Mouse (Mus musculus): ENCODE measurements around the gene Pmpca. TPM values are rescaled to one million over a fixed set of nuclear protein-coding genes. Genes with fewer than 3 reads are reported as not detected.

Pmpca gene
- 100 to 1,000 TPM; 138 to 155 (median 142) TPM for total RNA-seq (2022)

DNA sequence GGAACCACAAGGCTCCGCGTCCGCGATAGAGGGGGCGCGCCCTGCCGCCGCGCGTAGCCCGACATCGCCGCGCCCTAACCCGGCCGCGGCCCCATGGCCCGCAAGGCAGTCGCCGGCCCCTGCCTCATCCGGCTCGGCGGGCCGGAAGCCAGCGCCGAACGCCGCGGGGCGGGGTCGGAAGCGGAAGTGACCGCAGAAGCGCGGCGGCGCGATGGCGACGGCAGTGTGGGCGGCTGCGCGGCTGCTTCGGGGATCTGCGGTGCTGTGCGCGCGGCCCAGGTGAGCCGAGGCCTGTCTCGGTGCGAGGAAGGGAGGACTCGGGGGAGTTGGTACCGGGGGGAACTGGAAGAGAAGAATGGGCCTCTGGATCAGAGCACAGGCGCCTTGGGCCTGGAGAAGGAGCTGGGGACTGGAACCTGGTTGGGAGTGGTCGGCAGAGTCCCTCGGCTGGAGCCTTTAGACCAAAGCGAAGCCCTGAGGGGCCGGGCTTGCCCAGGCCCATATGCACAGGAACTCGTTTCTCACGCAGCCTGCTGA, at the start of gene Pmpca, which contains the start of gene Entr1:
Gene Pmpca, plus strand, starts transcription at position 186 of the 537 bp plus-strand sequence.
Gene Entr1, minus strand, starts transcription at position 163 of the 537 bp plus-strand sequence.
- DNase-seq, result peak; percentile 60

DNA sequence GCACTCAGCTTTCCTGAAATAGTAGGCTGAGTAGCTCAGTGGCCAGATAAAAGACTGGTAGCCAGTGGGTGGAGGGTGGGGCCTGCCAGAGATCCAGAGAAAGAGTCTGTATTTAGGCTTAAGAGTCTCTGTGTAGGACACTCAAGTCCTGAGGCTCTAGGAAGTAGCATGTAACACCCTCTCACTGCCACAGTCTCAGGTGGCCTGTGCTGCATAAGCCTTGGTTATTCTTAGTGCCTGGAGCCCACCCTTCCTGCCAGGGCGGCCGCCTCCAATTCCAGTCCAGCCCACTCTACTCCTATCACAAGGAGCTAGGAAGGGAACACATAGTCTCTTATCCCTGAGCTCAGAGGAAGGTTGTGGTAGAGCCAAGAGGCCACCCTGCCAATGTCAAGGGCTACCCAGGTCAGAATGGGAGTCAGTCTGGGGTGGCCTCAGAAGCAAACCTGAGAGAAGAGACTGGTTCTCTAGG, 47.6 kb upstream of the Pmpca start:
- DNase-seq, result no peak

- DNase-seq, result no peak
Measured at GRCm38 (mm10) chr2:26342044-26342443, 47.1 kb upstream of the Pmpca start.

DNA sequence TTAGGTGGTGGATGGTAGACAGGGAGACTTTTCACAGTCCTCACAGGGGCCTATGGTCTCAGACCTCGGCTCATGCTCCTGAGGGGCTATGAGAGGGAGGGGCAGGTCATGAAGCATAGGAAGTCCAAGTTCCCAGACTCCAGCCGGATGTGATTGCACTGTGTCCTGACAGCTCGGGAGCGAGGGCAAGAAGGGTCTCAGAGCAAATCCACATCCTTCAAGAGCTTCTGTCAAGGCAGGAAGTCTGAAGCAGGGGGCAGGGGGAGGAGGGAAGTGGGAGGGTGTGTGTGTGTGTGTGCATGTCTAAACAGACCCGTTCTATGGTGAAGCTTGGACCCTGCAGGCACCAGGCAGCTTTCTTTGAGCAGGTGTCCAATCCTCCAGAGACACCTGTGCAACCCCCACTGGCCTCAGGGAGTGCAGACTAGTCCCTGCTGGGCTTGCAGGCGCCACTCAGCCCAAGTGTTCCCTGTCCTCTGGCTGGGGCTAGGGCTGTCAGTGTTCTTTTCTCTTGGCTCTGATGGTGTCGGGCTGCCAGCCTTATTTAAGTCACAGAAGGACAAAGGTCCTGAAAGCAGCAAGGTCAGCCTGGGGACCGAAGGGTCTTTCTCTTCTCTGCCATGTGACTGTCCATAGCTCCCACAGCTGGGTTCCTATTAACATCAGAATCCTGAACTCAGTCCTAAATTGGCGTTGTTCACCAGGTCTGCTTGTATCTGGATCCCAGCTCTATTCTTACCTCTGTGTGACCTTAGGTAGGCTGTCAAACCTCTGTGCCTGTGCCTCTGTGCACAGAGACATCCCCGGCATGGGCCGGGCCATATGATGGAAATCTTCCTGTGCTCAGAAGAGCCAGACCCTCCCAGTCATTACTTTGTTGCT, 46.3 kb upstream of the Pmpca start:
- no peak for DNase-seq

DNA sequence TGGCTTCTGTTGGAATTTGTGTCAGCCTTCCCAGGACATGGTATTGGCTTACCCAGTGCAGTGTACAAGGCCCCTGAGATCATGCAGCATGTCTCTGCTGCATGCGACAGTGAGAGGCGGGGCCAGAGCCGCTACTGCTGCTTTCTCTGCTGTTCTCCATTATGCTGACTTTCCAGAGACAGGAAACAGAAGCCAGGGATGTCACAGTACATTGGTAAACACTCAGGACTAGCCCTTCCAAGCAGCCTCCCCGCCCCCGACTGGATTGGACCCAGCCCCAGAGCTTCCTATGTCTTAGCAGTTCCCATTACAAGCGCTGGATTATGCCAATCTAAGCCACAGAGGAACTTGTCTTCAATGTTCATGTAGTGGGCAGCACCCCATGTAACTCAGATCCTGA, 40.9 kb upstream of the Pmpca start:
- DNase-seq, result no peak

DNA sequence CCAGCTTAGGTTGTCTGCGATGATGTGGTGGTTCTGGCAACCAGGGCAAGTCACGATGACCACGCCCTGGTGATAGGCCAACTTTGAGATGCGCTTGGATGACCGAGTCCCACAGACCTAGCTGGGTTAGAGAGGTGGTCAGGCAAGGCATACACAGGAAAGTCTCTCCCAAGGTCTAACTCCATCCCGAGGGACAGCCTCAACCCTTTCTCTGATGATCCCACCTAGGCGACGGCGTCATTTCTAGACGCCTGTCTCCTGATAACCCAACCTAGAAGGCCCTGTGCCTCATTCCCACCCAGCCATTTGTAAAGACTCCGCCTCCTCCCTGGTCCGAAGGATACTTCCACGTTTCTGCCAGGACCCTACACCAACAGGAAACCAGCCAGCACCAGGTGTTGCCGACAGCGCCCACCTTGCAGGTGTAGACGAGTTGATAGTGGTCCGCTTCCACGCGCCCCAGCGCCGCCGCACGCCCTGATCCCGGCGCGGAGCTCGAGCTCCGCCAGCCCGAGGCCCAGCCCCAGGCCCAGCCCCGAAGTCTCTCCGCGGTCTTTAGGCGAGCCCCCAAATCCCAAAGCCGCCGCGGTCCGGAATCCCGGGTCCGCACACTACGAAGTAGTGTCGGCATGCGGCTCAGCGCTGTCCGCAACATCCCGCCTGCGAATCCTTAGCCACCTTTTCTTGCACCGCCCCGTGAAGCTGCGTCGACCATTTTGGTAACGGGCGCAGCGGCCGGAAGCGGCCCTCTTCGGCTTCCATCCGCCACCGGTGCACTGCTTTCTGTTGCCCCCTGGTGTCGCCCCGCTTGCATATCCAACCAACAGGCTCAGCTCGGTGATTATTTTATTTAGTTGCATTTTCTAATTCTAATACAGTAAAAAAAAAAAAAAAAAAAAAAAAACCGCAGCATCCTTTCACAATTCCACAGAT, 37.5 kb upstream of the Pmpca start, which contains the start of gene Dnlz:
Gene Dnlz, minus strand, starts transcription at position 753 of the 933 bp plus-strand sequence.
- DNase-seq, result peak; percentile 89

DNA sequence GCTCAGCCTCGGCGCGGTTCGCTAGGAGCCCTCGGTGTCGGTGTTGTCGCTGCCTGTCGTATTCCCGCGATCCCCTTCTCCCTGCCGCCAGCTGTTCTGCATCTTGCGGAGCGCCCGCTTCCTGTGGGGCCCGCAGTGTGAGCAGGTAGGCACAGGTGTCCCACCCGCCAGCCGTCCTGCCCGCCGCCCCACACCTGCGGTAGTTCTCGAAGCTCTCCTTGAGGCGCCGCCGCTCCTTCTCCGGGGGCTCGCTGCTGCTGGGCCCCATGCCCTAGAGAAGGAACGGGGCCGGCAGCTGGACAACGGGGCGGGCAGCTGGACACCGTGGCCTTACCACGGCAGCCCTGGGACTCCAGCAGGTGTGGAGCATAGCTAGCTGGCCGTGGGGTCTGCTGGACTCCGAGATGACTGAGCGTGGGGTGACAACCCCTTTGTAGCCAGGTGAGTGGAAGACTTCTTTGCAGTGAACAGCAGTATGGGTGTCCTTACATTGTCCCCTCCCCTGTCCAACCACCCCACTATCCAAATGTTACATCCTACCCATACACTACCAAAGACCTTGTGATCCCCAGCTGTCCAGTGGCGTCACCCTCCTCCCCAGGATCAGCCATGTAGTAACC, 36.7 kb upstream of the Pmpca start:
- DNase-seq, result no peak

DNA sequence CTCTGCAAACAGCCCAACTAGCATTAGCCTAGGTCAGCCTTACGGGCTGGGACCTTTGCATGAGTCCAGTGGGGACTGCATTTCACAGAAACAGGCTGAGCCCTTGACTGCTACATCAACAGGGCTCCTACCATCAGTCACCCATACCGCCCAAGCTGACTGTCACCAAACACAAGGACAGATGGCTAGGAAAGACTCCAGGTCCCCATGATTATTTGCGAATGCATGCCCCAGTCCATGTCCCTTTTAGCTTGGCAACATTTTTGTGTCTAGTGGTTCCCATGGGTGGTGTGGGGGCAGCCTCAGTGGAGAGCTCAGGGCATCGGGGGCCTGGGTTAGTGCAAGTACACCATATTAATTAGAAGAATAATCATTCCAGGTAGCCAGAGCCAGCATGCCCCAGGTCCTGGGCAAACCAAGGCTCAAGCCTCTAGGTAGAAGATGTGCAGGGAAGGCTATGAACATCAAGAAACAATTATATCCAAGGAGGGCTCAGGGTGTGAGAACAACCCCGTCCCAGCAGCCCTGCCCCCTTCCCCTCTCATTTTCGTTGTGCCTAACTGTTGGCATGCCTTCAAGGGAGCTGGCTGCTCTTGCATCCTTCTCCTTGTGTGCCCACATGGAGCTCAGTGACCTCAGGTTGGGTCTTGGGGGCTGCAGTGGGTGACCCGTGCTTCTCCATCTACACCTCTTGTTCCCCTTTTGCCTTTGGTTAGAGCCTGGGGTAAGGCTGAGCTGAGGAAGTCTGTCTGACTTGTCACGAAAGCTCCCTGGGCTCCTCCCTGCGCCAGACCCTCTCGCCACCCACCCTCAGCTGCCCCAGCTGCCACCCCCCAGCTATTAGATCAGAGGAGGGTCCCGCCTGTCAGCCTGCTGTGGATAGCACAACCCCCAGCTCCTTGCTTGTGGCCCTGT, 35.8 kb upstream of the Pmpca start:
- no peak for DNase-seq

GRCm38 (mm10) chr2:26354401-26354800, 34.7 kb upstream of the Pmpca start:
- DNase-seq, result no peak

GRCm38 (mm10) chr2:26356231-26356630, 32.9 kb upstream of the Pmpca start:
- DNase-seq, result no peak

DNA sequence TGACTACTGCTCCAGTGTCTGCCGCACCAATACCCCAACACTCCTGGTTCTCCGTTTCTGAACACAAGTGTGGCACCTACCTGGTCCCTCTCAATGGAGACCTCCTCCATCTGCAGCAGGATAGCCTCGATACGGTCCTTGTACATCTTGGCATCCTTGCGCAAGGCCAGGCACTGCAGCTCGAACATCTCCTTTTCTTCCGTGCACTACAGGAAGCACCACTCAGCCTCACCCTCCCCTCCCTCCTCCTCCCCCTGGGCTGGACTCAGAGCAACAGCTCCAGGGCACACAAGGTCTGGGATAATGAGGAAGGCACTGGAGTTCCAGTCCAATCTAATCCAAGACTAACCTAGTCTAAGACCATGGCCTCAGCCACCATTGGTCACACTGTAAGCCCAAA, 32.5 kb upstream of the Pmpca start:
- DNase-seq, result no peak

DNA sequence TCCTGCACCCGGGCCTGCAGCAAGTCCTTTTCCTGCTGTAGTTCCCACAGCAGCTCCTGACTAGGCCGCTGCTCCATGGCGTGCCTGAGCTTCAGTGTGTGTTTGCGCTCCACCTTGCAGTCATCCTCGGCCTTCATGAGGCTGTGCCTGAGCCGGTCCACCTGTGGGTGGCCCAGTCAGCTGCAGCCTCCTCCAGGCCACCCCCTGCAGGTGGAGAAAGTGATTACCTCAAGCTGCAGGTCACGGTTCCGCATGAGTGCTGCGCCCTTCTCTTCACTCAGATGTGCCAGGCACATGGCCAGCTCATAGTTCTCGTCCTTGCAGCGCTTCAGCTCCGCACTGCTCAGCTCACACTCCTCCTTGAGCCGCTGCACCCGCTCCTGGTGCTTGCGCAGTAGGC, 31.7 kb upstream of the Pmpca start:
- no peak for DNase-seq

DNA sequence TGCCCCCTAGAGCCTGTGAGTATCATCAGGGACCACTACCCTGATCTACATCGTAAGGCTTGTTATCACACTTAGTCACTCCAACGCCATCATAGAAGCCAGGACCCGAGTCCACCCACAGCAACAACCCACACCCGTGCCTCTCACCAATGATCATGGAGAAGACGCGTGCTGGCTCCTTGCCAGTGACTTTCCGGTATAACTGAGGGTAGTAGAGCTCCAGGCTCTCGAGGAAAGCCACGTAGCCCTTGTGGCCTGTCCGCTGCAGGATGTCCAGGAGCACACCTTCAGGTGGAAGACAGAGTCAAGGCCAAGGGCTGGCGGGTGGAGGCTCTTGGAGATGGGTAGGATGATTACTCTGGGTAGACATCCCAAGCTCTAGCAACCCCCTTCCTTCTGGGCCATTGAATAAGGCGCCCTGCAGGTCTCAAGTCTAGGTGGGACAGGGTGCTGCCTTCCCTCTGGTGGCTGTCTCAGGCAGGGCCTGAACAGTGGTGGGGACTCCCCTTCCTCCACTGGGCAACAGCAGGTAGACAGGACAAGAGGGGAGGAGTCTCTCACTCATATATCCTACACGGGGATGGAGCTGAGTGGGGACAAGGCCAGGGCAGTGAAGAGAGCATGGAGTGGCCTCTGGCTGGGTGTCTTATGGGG, 30.3 kb upstream of the Pmpca start:
- DNase-seq, result no peak

GRCm38 (mm10) chr2:26359983-26360382, 29.2 kb upstream of the Pmpca start:
- DNase-seq, result no peak

DNA sequence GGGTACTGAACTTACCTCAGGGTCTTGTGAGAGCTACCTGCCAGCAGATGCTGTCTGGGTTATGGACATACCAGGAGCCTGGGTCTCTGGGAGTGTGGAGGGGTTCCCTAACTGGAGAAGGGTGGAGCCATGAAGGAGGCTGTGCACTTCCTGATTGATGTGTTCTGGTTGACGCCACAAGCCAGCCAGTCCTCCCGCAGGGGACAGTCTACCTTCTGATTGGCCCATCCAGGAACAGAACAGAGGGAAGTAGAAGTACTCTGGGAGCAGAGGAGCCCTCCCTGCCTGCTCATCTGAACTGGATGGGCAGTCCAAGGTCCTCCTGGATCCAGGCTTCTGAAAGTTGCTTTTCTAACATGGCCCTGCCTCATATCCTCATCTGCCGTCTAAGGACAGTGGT, 28.4 kb upstream of the Pmpca start, which contains the start of gene Card9:
Gene Card9, minus strand, starts transcription at position 147 of the 400 bp plus-strand sequence.
- DNase-seq, result no peak

GRCm38 (mm10) chr2:26362991-26363390, 26.1 kb upstream of the Pmpca start:
- DNase-seq, result no peak

GRCm38 (mm10) chr2:26363481-26363880, 25.7 kb upstream of the Pmpca start:
- no peak for DNase-seq

GRCm38 (mm10) chr2:26364738-26365465, 24.2 kb upstream of the Pmpca start:
- no peak for DNase-seq

DNA sequence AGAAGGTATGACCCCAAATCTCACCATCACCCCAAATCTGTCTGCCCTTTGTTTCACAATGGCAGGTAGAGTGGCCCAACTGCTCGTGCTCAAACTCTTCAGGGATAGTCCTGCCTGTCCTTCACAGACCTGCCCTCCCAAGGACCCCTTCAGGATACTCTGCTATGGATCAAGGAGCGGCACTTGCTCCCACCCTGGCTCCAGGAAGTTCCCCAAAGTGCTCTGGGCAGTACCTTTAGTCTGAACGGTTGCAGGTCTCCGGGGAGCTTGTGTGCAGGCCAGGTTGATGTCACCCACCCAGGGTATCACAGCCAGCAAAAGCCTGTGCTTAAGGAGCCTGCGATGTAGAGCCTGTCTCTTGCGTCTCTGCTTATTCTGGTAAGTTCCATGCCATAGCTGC, 21.2 kb upstream of the Pmpca start:
- DNase-seq, result no peak

GRCm38 (mm10) chr2:26368572-26368971, 20.6 kb upstream of the Pmpca start:
- DNase-seq, result no peak

Measured in adrenal gland, adult 8-10 months (tissue).